Mouse (Mus musculus) CH12.LX (cell line): ENCODE measurements around the gene Pex11b. TPM values are rescaled to one million over a fixed set of nuclear protein-coding genes. Genes with fewer than 3 reads are reported as not detected.
A peak's percentile ranks its signal among the peaks of the same experiment; 100 is the strongest.

Experiments
- DNase-seq: peaks from one replicate; pipeline ENCODE4 v3.0.0-alpha.2; 2013; ENCODE audit errors: extremely low read depth
- H3K27ac ChIP-seq: 2 replicates; pipeline ENCODE4 v1.5.1; 2012; ENCODE audit warnings: low read depth, mild to moderate bottlenecking, control low read depth, moderate library complexity; ENCODE audit not compliant: insufficient read depth
- H3K27me3 ChIP-seq: replicated peaks from 2 replicates; pipeline ENCODE3; 2012; ENCODE audit warnings: inconsistent platforms
- H3K36me3 ChIP-seq, 2 experiments: replicated peaks in 1 of 2; 2 replicates each; pipeline versions ENCODE3 to v1.6.1; 2012; ENCODE audit warnings: inconsistent platforms in 1 of 2, low read length in 1 of 2, mild to moderate bottlenecking in 1 of 2, mixed read lengths in 1 of 2, moderate library complexity in 1 of 2; ENCODE audit not compliant: control insufficient read depth in 1 of 2, insufficient read depth in 1 of 2
- H3K4me1 ChIP-seq, 2 experiments: 2 replicates each; pipeline ENCODE4 v1.6.1; 2012; ENCODE audit warnings: inconsistent platforms in 1 of 2, moderate library complexity in 1 of 2; ENCODE audit not compliant: insufficient read depth in 2 of 2, control insufficient read depth in 1 of 2
- H3K4me2 ChIP-seq: 2 replicates; pipeline ENCODE4 v1.6.1; 2012; ENCODE audit warnings: low read depth, mild to moderate bottlenecking, control low read depth; ENCODE audit not compliant: poor library complexity, insufficient read depth, severe bottlenecking
- H3K4me3 ChIP-seq, 3 experiments: fragments of 150-350 bp in 1 of 3; sonication (generic) in 1 of 3; replicated peaks in 1 of 3; 2 replicates each; pipeline versions ENCODE3 to v1.5.1; 2011 to 2012; ENCODE audit warnings: low read depth in 2 of 3, low read length in 2 of 3, mild to moderate bottlenecking in 2 of 3, moderate library complexity in 2 of 3, control low read depth in 1 of 3, improper control_type of control experiment in 1 of 3, inconsistent platforms in 1 of 3, mixed read lengths in 1 of 3; ENCODE audit not compliant: poor library complexity in 1 of 3
- H3K79me2 ChIP-seq: replicated peaks from 2 replicates; pipeline ENCODE4 v1.6.1; 2012; ENCODE audit warnings: mild to moderate bottlenecking, moderate library complexity; ENCODE audit not compliant: control insufficient read depth, poor library complexity, insufficient read depth, severe bottlenecking; ENCODE audit errors: extremely low read depth
- H3K9ac ChIP-seq: 2 replicates; pipeline ENCODE4 v1.6.1; 2012; ENCODE audit warnings: low read depth, mild to moderate bottlenecking, control low read depth, moderate library complexity; ENCODE audit not compliant: insufficient read depth
- H3K9me3 ChIP-seq: replicated peaks from 2 replicates; pipeline ENCODE3; 2012; ENCODE audit warnings: low read length, inconsistent platforms, mixed read lengths
- E2F4 ChIP-seq: IDR thresholded peaks from 2 replicates; pipeline ENCODE4 v1.6.1; 2011; ENCODE audit warnings: low read depth, low read length, improper control_type of control experiment; ENCODE audit not compliant: insufficient replicate concordance
- ELF1 ChIP-seq: IDR thresholded peaks from 2 replicates; pipeline ENCODE4 v1.6.1; 2014; ENCODE audit warnings: low read depth, mild to moderate bottlenecking, inconsistent platforms, low read length, improper control_type of control experiment
- GABPA ChIP-seq: IDR thresholded peaks from 2 replicates; pipeline ENCODE4 v1.6.1; 2012; ENCODE audit warnings: low read depth, low read length, improper control_type of control experiment, inconsistent platforms; ENCODE audit not compliant: insufficient replicate concordance
- MAFK ChIP-seq: IDR thresholded peaks from 2 replicates; pipeline ENCODE4 v1.6.1; 2011; ENCODE audit warnings: low read length, improper control_type of control experiment; ENCODE audit not compliant: insufficient replicate concordance
- MEF2A ChIP-seq: IDR thresholded peaks from 2 replicates; pipeline ENCODE4 v1.6.1; 2014; ENCODE audit warnings: low read depth, mild to moderate bottlenecking, inconsistent platforms, low read length, improper control_type of control experiment, borderline replicate concordance
- MXI1 ChIP-seq: IDR thresholded peaks from 2 replicates; pipeline ENCODE4 v1.6.1; 2011; ENCODE audit warnings: mild to moderate bottlenecking, low read depth, low read length, improper control_type of control experiment
- MYC ChIP-seq: IDR thresholded peaks from 2 replicates; pipeline ENCODE4 v1.6.1; 2011; ENCODE audit warnings: low read depth, mild to moderate bottlenecking, improper control_type of control experiment, low read length
- NELFE ChIP-seq: IDR thresholded peaks from 2 replicates; pipeline ENCODE4 v1.6.1; 2011; ENCODE audit warnings: low read depth, low read length, improper control_type of control experiment
- RAD21 ChIP-seq: IDR thresholded peaks from 2 replicates; pipeline ENCODE4 v1.6.1; 2011; ENCODE audit warnings: low read depth, mild to moderate bottlenecking, low read length, improper control_type of control experiment, moderate library complexity
- SMC3 ChIP-seq: IDR thresholded peaks from 2 replicates; pipeline ENCODE4 v1.6.1; 2011; ENCODE audit warnings: low read depth, low read length, improper control_type of control experiment
- USF2 ChIP-seq: conservative IDR thresholded peaks from 2 replicates; pipeline ENCODE4 v1.6.1; 2011; ENCODE audit warnings: low read depth, low read length, improper control_type of control experiment
- dilution Hi-C: fragments of 300-500 bp; cut with MboI; formaldehyde crosslinking; loops from 2 replicates; pipeline ENCODE4 v1.14.3; 2020; ENCODE audit warnings: low sequenced_read_pairs; ENCODE audit not compliant: extremely low pct_unique_long_range_greater_than_20kb, extremely low pct_ligation_motif_present
- in situ Hi-C: fragments of 300-500 bp; cut with MboI; formaldehyde crosslinking; loops from 3 replicates; pipeline ENCODE4 v1.14.3; 2019; ENCODE audit warnings: low sequenced_read_pairs, low pct_ligation_motif_present, low pct_unique_long_range_greater_than_20kb, mixed read lengths
- polyA plus RNA-seq: library from polyadenylated mRNA; unstranded; fragments of >175 nt; gene quantifications from 2 replicates; pipeline ENCODE4 v1.2.1, GENCODE M21; 2012; ENCODE audit warnings: low read depth; ENCODE audit not compliant: insufficient read length
- total RNA-seq, 2 experiments: library from RNA; depleted of rRNA; stranded (reverse); fragments of 300-350 nt in 1 of 2; fragments of >200 nt in 1 of 2; gene quantifications; 2 replicates each; pipeline ENCODE4 v1.2.3; 2012 to 2014

The Pex11b gene
- total and polyA plus RNA-seq, 3 experiments: 23.4 to 33.1 (median 27.9) TPM

- H3K9ac ChIP-seq: no peak overlapping the region
- H3K27ac ChIP-seq: no peak overlapping the region
- TF ChIP-seq MEF2A (no peak), SMC3 (no peak)
- no peaks in the 10 kb centered on the region for H3K9me3 ChIP-seq
- H3K79me2 ChIP-seq: no peaks in the 10 kb centered on the region
- H3K4me1 ChIP-seq: peaks cover 15 to 20% of the 10 kb centered on the region in 2 experiments
- no peak for DNase-seq
- H3K4me2 ChIP-seq: no peak overlapping the region
- H3K4me3 ChIP-seq: no peak overlapping the region
- dilution Hi-C loops: no loop called here
- H3K36me3 ChIP-seq: peaks cover 30 to 77% of the 10 kb centered on the region in 2 experiments
- in situ Hi-C loops: loop anchor here (5.0 kb wide), 1 partner anchor 105 kb away; no protein-coding TSS in a partner anchor
- no peaks in the 10 kb centered on the region for H3K27me3 ChIP-seq
Observed at GRCm38 (mm10) chr3:96647365-96647764, 12.2 kb downstream of the Pex11b start.

- peaks cover 11 to 29% of the 10 kb centered on the region in 2 experiments for H3K4me1 ChIP-seq
- H3K79me2 ChIP-seq: no peaks in the 10 kb centered on the region
- in situ Hi-C loops: loop anchor here (5.0 kb wide), 1 partner anchor 46 kb away; the partner anchor contains the start of gene Nudt17
- dilution Hi-C loops: no loop called here
- no peak overlapping the region for H3K4me3 ChIP-seq
- no peak for DNase-seq
- H3K9me3 ChIP-seq: no peaks in the 10 kb centered on the region
- H3K27ac ChIP-seq: peak overlapping the region; percentile 12; the same call in 1 of the 2 replicates
- H3K9ac ChIP-seq: 0 out of 2 replicates have a peak overlapping the region, but pooled peaks have one; percentile 5
- no peak for TF ChIP-seq MXI1
- H3K4me2 ChIP-seq: no peak overlapping the region
- no peaks in the 10 kb centered on the region for H3K27me3 ChIP-seq
- peaks cover 10 to 34% of the 10 kb centered on the region in 2 experiments for H3K36me3 ChIP-seq
Observed at GRCm38 (mm10) chr3:96660901-96661300, 25.7 kb downstream of the Pex11b start.

GRCm38 (mm10) chr3:96662731-96663316, 27.6 kb downstream of the Pex11b start:
- no peaks in the 10 kb centered on the region for H3K27me3 ChIP-seq
- no peaks in the 10 kb centered on the region for H3K9me3 ChIP-seq
- dilution Hi-C loops: no loop called here
- H3K9ac ChIP-seq: no peak overlapping the region
- no peaks in the 10 kb centered on the region for H3K79me2 ChIP-seq
- H3K36me3 ChIP-seq: peaks cover 7 to 14% of the 10 kb centered on the region in 2 experiments
- DNase-seq: no peak
- no peak overlapping the region for H3K27ac ChIP-seq
- no peak overlapping the region for H3K4me2 ChIP-seq
- in situ Hi-C loops: loop anchor here (5.0 kb wide), 1 partner anchor 44 kb away; the partner anchor contains the start of gene Nudt17
- no peak overlapping the region for H3K4me3 ChIP-seq
- peaks cover 11 to 29% of the 10 kb centered on the region in 2 experiments for H3K4me1 ChIP-seq
- TF ChIP-seq NELFE (no peak), USF2 (no peak), MAFK (no peak), ELF1 (no peak), GABPA (no peak), E2F4 (no peak), RAD21 (no peak), MXI1 (no peak), MYC (no peak)
- TF ChIP-seq, all 38 proteins: peak for 0
